ENCODE assay signal across 10 mouse cellular contexts in the genomic region with DNA sequence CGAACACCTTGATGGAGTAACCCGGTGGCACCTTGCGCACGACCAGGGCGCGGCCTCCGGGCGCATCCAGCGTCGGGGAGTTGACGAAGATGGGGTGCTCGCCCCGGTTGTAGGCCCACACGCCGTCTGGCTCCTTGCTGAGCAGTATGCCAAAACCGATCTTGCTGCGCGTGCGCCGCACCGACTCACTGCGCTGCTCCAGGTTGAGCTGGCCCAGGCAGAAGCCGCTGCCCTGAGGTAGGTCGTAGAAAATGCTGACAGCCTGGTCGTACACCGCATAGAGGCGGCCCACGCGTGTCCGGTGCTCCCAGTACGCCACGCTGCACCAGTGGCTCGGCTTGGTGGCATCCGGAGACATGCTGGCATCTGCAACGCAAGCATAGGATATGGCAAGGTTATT.
DNase-seq lines count a peak whose midpoint lies in the region; ATAC-seq lines count a peak whose summit lies in the region.
"Had no signal": no experiment of that assay in that cellular context is flagged by ENCODE, and none has a peak within 500 bp of the region (broad histone marks: within the 10 kb centered on the region; RNA-seq: fewer than 3 reads in every experiment).

No protein-coding gene starts in this region.

- no peaks in the 10 kb centered on the region for H3K9me3 ChIP-seq in midbrain, embryonic 11.5 days (ENCODE audit: control insufficient read depth, low read length)
- H3K9me3 ChIP-seq: liver, embryonic 15.5 days had no signal

- WGBS in midbrain, embryonic 11.5 days: 41% methylated on average over 35 of the region's 35 CpGs

- peak; percentile 39 to 44 for DNase-seq in frontal cortex, postnatal 36 days (ENCODE audit: low spot score in 2 of 2)
- no peak for DNase-seq in frontal cortex, postnatal 14 days (ENCODE audit: low spot score in 2 of 2)
- peak; percentile 43 for DNase-seq in right cerebral cortex, adult 18-20 months
- DNase-seq in right cerebral cortex, postnatal 4 days: no peak
- no peak for DNase-seq in midbrain, embryonic 11.5 days (ENCODE audit: low spot score, missing footprints)
- peak; percentile 45 for DNase-seq in testis, postnatal 10 days (ENCODE audit: low spot score)
- DNase-seq in thymus, postnatal 10 days (ENCODE audit: low spot score in 2 of 2): no peak
- DNase-seq: cerebellum, adult 8-10 months had no signal

- no peaks in the 10 kb centered on the region for H3K36me3 ChIP-seq in midbrain, embryonic 11.5 days (ENCODE audit: control insufficient read depth, insufficient read depth, low read length)

- no peak overlapping the region for H3K4me3 ChIP-seq in midbrain, embryonic 11.5 days (ENCODE audit: low read depth, low read length)
- H3K4me3 ChIP-seq: liver, embryonic 15.5 days had no signal

- no peaks in the 10 kb centered on the region for H3K27me3 ChIP-seq in midbrain, embryonic 11.5 days (ENCODE audit: control insufficient read depth, insufficient read depth, low read length)
- H3K27me3 ChIP-seq: liver, embryonic 15.5 days had no signal

- H3K9ac ChIP-seq in midbrain, embryonic 11.5 days (ENCODE audit: low read length): no peak overlapping the region; the same call in 1 of the 2 replicates
- H3K9ac ChIP-seq: liver, embryonic 15.5 days had no signal

- H3K4me1 ChIP-seq in midbrain, embryonic 11.5 days (ENCODE audit: control insufficient read depth, insufficient read depth, low read length): peaks cover 4% of the 10 kb centered on the region

- peak overlapping the region; percentile 5; the same call in 1 of the 2 replicates for H3K4me2 ChIP-seq in midbrain, embryonic 11.5 days
- H3K4me2 ChIP-seq: liver, embryonic 15.5 days had no signal

- ATAC-seq in midbrain, embryonic 11.5 days (ENCODE audit: low FRiP score): 0 out of 2 replicates have a peak, but pooled peaks have one; percentile 23
- no peak for ATAC-seq in granulocyte monocyte progenitor cell, adult 5-6 weeks (replicated peaks; ENCODE audit: poor library complexity, severe bottlenecking)

- H3K27ac ChIP-seq in midbrain, embryonic 11.5 days (ENCODE audit: low read depth, low read length): no peak overlapping the region
- H3K27ac ChIP-seq: liver, embryonic 15.5 days had no signal

Comparison
In these comparisons a context has a peak if more than half of its experiments do, and no peak if none do; other contexts are left out.
1. DNase-seq: peak in frontal cortex, postnatal 36 days (2 of 2), right cerebral cortex, adult 18-20 months (single experiment) and testis, postnatal 10 days (single experiment); none in frontal cortex, postnatal 14 days (0 of 2), right cerebral cortex, postnatal 4 days (single experiment), midbrain, embryonic 11.5 days (single experiment) and thymus, postnatal 10 days (0 of 2).